Mouse (Mus musculus) megakaryocyte, embryonic 14.5 days (primary cell): Measurements from ENCODE around the gene Cabp7. TPM values are rescaled to one million over a fixed set of nuclear protein-coding genes. Genes with fewer than 3 reads are reported as not detected.

Experiments
- H3K27me3 ChIP-seq: replicated peaks from 2 replicates; pipeline ENCODE3; 2012; ENCODE audit warnings: inconsistent platforms
- H3K36me3 ChIP-seq: replicated peaks from 2 replicates; pipeline ENCODE3; 2012; ENCODE audit warnings: low read length, inconsistent platforms, mixed read lengths
- H3K4me1 ChIP-seq: 2 replicates; pipeline ENCODE4 v1.6.1; 2012; ENCODE audit warnings: inconsistent platforms
- H3K4me3 ChIP-seq: replicated peaks from 2 replicates; pipeline ENCODE3; 2012; ENCODE audit warnings: moderate library complexity, mild to moderate bottlenecking, inconsistent platforms
- H3K9me3 ChIP-seq: 2 replicates; pipeline ENCODE4 v1.6.1; 2012; ENCODE audit warnings: inconsistent platforms
- FLI1 ChIP-seq: IDR thresholded peaks from 2 replicates; pipeline ENCODE4 v1.6.1; 2012; ENCODE audit warnings: low read length, inconsistent platforms, mixed read lengths
- GATA1 ChIP-seq: IDR thresholded peaks from 3 replicates; pipeline ENCODE4 v1.6.1; 2012; ENCODE audit warnings: mixed read lengths, low read length, inconsistent platforms, borderline replicate concordance
- polyA plus RNA-seq: library from polyadenylated mRNA; stranded (reverse); fragments of >175 nt; gene quantifications from 2 replicates; pipeline ENCODE4 v1.2.3, GENCODE M21; 2012; ENCODE audit warnings: low replicate concordance; ENCODE audit not compliant: insufficient read depth

The Cabp7 gene
- polyA plus RNA-seq, 1 experiment = not detected

GRCm38 (mm10) chr11:4731781-4732180 is 14.8 kb downstream of the Cabp7 start:
- TF ChIP-seq FLI1 (no peak), GATA1 (no peak)
- peaks cover 64% of the 10 kb centered on the region for H3K36me3 ChIP-seq
- H3K4me3 ChIP-seq = no peak overlapping the region
- peaks cover 4% of the 10 kb centered on the region for H3K27me3 ChIP-seq
- H3K4me1 ChIP-seq = peaks cover 23% of the 10 kb centered on the region
- no peaks in the 10 kb centered on the region for H3K9me3 ChIP-seq

GRCm38 (mm10) chr11:4730913-4731312 is 15.7 kb downstream of the Cabp7 start:
- TF ChIP-seq FLI1 (no peak), GATA1 (no peak)
- Histone ChIP-seq H3K27me3 (peaks cover 6% of the 10 kb centered on the region), H3K4me1 (peaks cover 31% of the 10 kb centered on the region), H3K9me3 (no peaks in the 10 kb centered on the region), H3K36me3 (peaks cover 70% of the 10 kb centered on the region), H3K4me3 (no peak overlapping the region)

DNA sequence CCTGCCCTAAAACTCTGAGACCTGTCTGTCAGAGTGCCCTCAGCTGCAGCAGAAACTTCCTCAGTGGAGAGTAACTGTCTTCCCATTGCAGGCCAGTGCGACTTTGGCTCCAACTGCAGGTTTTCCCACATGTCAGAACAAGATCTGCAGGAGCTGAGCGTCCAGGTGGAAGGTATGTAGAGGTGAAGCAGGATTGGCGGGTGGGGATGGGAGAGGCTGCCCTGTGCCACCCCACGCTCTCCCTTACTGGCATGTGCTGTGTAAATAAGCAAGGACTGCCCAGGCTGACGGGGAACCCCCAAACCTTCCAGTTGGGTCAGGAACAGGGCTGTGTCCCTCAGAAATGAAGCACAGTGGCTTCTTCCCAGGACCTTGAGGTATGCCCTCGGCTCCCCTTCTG is 16.5 kb downstream of the Cabp7 start:
- Histone ChIP-seq H3K27me3 (peaks cover 4% of the 10 kb centered on the region), H3K36me3 (peaks cover 75% of the 10 kb centered on the region), H3K9me3 (no peaks in the 10 kb centered on the region), H3K4me3 (no peak overlapping the region), H3K4me1 (peaks cover 31% of the 10 kb centered on the region)
- TF ChIP-seq GATA1 (no peak), FLI1 (no peak)

DNA sequence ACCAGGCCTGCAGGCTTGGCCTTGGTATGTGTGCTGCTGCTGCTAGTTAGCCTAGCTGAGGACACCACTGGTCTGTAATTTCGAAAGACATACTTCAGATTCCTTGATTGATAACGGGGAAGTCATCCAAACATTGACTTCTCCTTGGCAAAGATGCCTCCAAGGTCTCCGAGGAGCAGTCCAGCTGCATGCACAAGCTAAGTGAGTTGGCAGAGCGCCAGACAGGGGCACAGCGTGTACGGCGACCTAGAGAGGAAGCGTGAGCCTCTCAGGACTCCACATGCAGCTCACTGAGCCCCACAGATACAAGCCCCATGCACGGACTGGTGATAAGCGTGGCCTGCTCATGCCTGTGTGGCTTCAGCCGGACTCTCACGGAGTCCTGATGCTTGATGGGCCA is 17.0 kb downstream of the Cabp7 start:
- peaks cover 75% of the 10 kb centered on the region for H3K36me3 ChIP-seq
- H3K4me3 ChIP-seq = no peak overlapping the region
- no peaks in the 10 kb centered on the region for H3K9me3 ChIP-seq
- TF ChIP-seq FLI1 (no peak), GATA1 (no peak)
- H3K27me3 ChIP-seq = peaks cover 4% of the 10 kb centered on the region
- peaks cover 26% of the 10 kb centered on the region for H3K4me1 ChIP-seq

GRCm38 (mm10) chr11:4721728-4722127 is 24.9 kb downstream of the Cabp7 start:
- Histone ChIP-seq H3K4me1 (peaks cover 33% of the 10 kb centered on the region), H3K27me3 (peaks cover 2% of the 10 kb centered on the region), H3K9me3 (no peaks in the 10 kb centered on the region), H3K36me3 (peaks cover 49% of the 10 kb centered on the region), H3K4me3 (no peak overlapping the region)
- TF ChIP-seq GATA1 = no peak
- no peak for TF ChIP-seq FLI1

GRCm38 (mm10) chr11:4720900-4721580 is 25.5 kb downstream of the Cabp7 start:
- Histone ChIP-seq H3K27me3 (no peaks in the 10 kb centered on the region), H3K9me3 (no peaks in the 10 kb centered on the region), H3K36me3 (peaks cover 42% of the 10 kb centered on the region), H3K4me3 (no peak overlapping the region), H3K4me1 (peaks cover 27% of the 10 kb centered on the region)
- no peak for TF ChIP-seq FLI1
- no peak for TF ChIP-seq GATA1

DNA sequence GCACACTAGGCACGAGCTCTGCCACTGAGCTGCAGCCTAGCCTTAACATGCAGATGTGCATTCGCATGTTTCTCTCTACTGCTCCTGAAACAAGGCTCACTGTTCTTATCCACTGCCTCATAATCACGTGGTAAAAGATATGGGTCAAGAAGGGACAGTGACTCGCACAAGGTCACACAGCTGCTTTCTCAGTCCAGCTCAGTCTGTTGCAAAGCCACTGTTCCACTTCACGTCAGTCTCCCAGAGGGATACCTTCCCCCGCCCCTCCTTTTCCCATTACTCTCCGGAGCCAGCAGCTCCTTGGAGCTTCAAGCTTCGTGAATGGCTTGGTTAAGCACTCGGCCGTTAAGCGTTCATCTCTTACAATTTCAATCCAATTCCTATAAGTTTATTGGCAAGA is 26.2 kb downstream of the Cabp7 start:
- H3K4me3 ChIP-seq = no peak overlapping the region
- H3K9me3 ChIP-seq = no peaks in the 10 kb centered on the region
- TF ChIP-seq GATA1 (no peak), FLI1 (no peak)
- peaks cover 36% of the 10 kb centered on the region for H3K36me3 ChIP-seq
- H3K27me3 ChIP-seq = no peaks in the 10 kb centered on the region
- H3K4me1 ChIP-seq = peaks cover 26% of the 10 kb centered on the region

DNA sequence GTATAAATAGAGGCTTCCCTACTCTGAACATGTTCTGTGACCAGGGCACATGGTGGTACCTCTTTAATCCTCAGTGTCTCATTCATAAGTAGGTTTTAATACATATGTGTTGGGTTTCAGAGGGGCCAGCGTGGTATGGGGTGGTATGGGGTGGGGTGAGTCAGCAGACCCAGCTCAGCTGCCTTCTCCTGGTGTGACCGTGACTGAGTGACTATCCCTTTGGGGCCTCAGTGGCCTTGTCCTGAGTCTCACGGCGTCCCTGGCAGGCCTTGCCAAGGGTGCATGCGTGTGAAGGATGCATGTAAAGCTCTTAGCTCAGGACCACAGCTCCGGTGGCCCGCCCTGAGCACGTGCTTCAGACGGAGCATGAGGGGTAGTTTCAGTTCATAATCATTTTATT is 26.6 kb downstream of the Cabp7 start:
- TF ChIP-seq GATA1 = no peak
- TF ChIP-seq FLI1 = no peak
- Histone ChIP-seq H3K9me3 (no peaks in the 10 kb centered on the region), H3K27me3 (no peaks in the 10 kb centered on the region), H3K4me3 (no peak overlapping the region), H3K36me3 (peaks cover 31% of the 10 kb centered on the region), H3K4me1 (peaks cover 26% of the 10 kb centered on the region)

DNA sequence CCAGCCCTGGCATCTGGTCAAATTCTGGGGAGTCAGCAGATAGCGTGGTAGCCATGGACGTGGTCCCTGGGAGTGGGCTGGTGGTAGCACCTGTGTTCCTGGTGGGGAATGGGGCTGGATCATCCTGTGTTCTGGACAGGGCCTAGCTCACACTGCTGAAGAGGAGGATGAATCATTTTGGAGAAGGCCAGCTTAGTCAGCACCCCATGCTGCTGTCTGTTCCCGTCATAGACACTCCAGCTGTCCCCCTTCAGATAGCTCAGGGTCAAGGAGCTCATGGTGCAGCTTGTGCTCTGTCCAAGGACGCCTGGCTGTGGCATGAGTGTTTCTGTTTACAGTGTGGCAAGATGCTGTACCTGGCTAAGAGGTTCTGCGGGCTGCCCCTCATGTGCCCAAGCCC is 28.0 kb downstream of the Cabp7 start:
- no peak for TF ChIP-seq GATA1
- TF ChIP-seq FLI1 = no peak
- peaks cover 17% of the 10 kb centered on the region for H3K36me3 ChIP-seq
- no peaks in the 10 kb centered on the region for H3K9me3 ChIP-seq
- peak overlapping the region; percentile 11 for H3K4me3 ChIP-seq
- peaks cover 28% of the 10 kb centered on the region for H3K4me1 ChIP-seq
- H3K27me3 ChIP-seq = no peaks in the 10 kb centered on the region

DNA sequence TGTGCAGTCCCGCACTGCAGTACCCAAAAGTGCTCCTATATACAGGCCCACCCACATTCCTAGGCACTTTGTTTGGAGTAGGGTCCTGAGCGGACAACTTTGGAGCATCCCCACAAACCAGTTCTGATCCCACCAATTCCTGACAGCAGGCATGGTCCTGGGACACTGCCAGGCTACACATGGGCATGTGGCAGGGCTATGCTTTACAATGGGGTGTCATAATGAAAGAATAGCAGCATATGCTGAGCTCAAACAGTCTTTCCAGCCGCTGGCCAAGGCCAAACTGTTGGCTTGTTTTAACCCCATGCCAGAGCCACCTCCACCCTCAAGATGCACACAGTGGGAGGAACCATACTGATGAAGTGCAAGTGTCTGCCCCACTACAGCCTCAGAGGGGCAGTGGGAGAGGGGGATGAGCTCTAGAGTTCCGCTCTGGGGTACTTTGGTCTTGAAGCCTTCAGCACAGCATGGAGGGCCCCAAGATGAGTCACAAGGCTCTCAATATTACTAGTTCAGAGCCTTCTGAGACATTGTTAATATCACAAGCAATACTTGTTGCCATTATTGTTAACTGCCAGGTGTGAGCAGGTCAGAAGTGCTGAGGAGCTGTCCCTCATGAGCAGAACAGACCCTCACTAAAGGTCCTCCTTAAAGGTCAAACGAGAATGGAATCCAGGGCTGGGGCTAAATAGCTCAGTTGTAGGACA is 29.9 kb downstream of the Cabp7 start:
- peaks cover 5% of the 10 kb centered on the region for H3K36me3 ChIP-seq
- H3K4me3 ChIP-seq = no peak overlapping the region
- peaks cover 30% of the 10 kb centered on the region for H3K4me1 ChIP-seq
- H3K9me3 ChIP-seq = no peaks in the 10 kb centered on the region
- no peak for TF ChIP-seq FLI1
- no peak for TF ChIP-seq GATA1
- no peaks in the 10 kb centered on the region for H3K27me3 ChIP-seq

DNA sequence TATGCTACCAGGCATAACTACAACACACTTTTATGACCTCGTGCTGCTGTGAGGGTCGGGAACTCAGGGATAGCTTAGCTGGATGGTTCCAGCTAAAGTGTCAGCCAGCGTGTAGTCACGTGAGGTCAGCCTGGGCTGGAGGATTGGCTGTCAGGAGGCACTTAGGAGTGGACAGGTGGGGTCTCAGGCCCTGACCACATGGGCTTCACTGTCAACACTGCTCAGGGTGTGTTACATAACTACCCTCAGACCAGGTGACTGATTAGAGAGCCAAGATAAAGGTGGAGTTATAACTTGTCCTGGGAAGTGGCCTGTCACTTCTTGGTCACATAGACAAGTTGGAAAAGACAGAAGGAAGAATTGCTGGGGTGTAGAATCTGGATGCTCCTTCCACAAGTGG is 31.0 kb downstream of the Cabp7 start:
- Histone ChIP-seq H3K36me3 (peaks cover 5% of the 10 kb centered on the region), H3K4me3 (no peak overlapping the region), H3K4me1 (peaks cover 30% of the 10 kb centered on the region), H3K9me3 (no peaks in the 10 kb centered on the region), H3K27me3 (no peaks in the 10 kb centered on the region)
- TF ChIP-seq GATA1 (no peak), FLI1 (no peak)
